Mouse (Mus musculus) heart, postnatal 36 days (tissue): ENCODE results near the gene Gm20388. TPM values are rescaled to one million over a fixed set of nuclear protein-coding genes. Genes with fewer than 3 reads are reported as not detected.

Experiments used
- DNase-seq, 2 experiments: peaks; one replicate each; pipeline ENCODE4 v3.0.0; 2021 to 2022
- intact Hi-C: fragments of 180-260 bp; cut with DNase I; formaldehyde crosslinking; loops from one replicate; pipeline ENCODE4 v1.15.1; 2025
- total RNA-seq, 2 experiments: library from RNA; stranded (reverse); gene quantifications; 2 replicates each; pipeline ENCODE4 v1.2.3; 2021

The Gm20388 gene
- total RNA-seq, 2 experiments from 2014 or later, result 3.5 to 4.9 TPM

- intact Hi-C loops, result loop anchor here (1.0 to 2.0 kb wide), 2 partner anchors 82 to 139 kb away; no protein-coding TSS in a partner anchor
- peak; percentile 76 to 85 for DNase-seq
These were observed 1774.8 kb downstream of the Gm20388 start for GRCm38 (mm10) chr8:121685419-121685818.

- intact Hi-C loops, result no loop called here
- DNase-seq, result no peak
These were observed 1777.0 kb downstream of the Gm20388 start for GRCm38 (mm10) chr8:121687455-121688161.

GRCm38 (mm10) chr8:121688496-121688895 lies 1777.9 kb downstream of the Gm20388 start:
- intact Hi-C loops, result no loop called here
- no peak for DNase-seq

GRCm38 (mm10) chr8:121694453-121694852 lies 1783.8 kb downstream of the Gm20388 start:
- intact Hi-C loops, result no loop called here
- peak in 1 of 2 experiments; percentile 67 for DNase-seq

GRCm38 (mm10) chr8:121695585-121696184 lies 1785.0 kb downstream of the Gm20388 start:
- peak; percentile 71 for DNase-seq
- intact Hi-C loops, result no loop called here

DNA sequence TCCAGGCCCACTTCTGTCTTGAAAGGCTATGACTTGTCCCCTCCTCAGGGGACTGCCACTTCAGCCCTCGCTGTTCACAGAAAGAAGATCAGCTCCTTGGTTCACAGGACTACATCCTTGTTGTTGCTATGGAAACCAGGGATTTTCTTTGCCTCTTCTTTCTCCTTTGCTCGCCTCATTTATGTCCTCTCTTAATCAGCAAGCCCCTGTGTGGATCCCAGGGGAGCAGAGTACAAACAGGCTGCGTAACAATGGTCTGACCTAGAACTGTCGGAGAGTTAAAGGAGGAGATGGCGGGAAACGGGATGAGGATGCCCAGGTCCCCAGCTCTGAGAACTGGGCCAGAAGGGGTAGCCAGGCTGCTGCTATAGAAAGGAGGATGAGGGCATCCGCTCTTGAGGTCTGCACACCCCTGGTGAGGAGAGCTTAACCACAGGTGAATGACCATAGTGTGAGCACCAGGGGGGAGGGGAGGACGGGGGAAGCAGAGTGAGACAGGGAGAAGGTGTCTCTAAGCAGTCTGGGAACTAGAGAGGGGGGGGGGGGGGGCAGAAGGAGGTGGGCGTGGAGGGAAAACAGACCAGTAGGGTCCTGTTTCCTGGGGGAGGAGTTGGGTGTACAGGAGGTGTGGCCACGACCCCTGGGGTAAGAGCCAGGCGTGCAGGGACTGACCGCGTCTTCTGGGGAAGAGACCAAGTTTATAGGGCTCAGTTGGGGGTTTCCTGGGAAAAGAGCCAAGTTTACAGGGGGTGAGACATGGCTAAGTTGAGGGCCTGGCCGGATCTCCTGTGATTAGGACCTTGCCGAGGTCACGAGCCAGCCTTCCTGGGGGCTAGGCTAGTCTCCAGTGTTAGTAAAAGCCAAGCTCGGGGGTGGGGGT lies 1787.3 kb downstream of the Gm20388 start:
- no peak for DNase-seq
- intact Hi-C loops, result no loop called here

GRCm38 (mm10) chr8:121698615-121699101 lies 1788.0 kb downstream of the Gm20388 start:
- DNase-seq, result no peak
- intact Hi-C loops, result no loop called here

GRCm38 (mm10) chr8:121699936-121700335 lies 1789.3 kb downstream of the Gm20388 start:
- DNase-seq, result no peak
- intact Hi-C loops, result no loop called here

- intact Hi-C loops, result no loop called here
- no peak for DNase-seq
These were observed 1794.5 kb downstream of the Gm20388 start for GRCm38 (mm10) chr8:121705174-121705573.

DNA sequence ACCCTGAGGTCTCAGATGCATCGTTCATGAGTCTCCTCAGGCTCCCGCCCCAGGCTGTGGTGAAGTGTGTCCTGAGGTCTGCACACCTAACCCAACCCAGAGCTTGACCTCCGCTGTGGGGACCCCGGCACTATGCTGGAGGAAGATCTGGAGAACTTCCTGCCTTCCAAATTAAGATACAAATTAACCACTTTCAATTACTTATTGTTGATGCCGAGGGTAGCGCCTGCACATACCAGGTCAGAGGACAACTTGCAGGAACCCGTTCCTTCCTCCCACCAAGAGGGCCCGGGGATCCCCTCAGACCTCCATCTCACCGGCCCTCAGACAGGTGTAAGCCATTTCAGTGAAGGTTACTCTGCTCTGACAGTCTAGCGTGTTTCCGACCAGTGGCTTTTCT lies 1796.3 kb downstream of the Gm20388 start:
- intact Hi-C loops, result no loop called here
- DNase-seq, result no peak

- DNase-seq, result no peak
- intact Hi-C loops, result no loop called here
These were observed 1797.8 kb downstream of the Gm20388 start for GRCm38 (mm10) chr8:121708406-121708805.

DNA sequence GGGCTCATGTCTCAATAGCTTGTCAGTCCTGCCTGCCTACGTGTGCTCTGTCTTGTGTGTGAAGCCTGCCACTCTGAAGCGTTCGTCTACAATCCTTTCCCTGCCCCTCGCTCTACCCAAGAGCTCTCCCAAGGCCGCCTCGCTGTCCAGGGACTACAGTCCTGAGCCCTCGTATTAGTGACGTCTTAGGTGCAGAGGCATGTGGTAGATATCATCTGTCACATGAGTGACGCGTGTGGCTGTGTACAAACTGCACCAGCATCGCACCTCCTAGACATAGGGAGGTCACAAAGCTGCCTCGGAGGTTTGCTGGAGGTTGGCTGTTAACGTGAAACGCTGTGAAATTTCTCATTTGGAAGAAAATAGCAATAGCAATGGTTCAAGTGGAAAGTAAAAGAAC lies 1806.9 kb downstream of the Gm20388 start:
- no peak for DNase-seq
- intact Hi-C loops, result loop anchor here (5.0 kb wide), 1 partner anchor 115 kb away; no protein-coding TSS in a partner anchor

DNA sequence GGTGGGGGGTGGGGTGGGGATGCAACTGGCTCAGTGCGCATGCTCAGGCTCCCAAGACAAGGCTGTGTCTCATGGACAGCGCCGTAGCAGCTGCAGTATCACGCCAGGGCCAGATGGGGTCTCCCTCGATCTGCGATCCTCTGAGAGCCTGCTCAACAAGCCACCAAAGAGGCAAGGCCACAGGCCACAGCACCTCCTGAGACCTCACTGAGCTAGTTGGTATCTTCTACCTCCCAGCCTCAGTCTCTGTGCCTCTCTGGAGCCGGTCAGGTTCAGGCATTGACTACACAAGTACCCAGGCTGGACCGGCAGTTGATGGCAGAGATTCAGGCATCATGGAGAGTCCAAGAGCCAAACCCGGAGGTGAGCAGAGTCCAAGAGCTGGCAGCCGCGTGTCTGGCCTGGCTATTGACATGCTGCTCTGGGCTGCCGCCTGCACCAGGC lies 1807.4 kb downstream of the Gm20388 start:
- intact Hi-C loops, result loop anchor here (5.0 kb wide), 1 partner anchor 114 kb away; no protein-coding TSS in a partner anchor
- peak; percentile 68 to 73 for DNase-seq

DNA sequence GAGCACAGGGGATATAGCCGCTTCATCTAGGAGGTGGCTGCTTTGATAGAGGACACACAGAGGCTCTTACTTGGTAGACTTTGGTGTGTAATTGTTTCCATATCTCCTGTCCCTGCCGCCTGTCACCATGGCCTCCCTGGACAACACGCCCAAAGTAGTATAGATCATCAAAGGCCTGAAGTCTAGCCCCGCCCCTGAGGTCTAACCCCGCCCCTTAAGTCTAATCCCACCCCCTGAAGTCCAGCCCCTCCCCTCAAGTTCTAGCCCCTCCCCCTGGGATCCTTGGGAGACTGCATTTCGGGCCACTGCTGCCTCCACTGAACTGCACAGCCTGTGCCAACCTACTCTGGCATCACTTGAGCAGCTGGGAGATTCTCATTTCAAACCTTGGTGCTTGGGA lies 1808.3 kb downstream of the Gm20388 start:
- no peak for DNase-seq
- intact Hi-C loops, result loop anchor here (5.0 kb wide), 1 partner anchor 113 kb away; no protein-coding TSS in a partner anchor

DNA sequence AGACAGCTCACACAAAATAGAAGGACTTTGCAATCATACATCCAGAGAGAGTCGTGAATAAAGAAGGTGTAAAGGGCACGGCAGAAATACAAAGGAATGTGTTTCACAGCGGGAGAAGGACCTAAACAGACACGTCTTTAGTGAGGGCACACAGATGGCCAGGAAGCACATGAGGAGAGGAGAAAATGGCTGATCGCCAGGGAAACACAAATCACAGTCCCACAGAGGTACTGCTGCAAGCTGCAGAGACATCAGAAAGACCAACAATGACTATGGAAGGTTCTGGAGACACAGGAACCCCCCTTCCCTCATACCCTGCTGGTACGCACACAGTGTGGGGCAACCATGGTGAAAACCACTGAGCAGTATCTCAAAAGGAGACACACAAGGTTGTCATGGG lies 1810.4 kb downstream of the Gm20388 start:
- intact Hi-C loops, result no loop called here
- no peak for DNase-seq

DNA sequence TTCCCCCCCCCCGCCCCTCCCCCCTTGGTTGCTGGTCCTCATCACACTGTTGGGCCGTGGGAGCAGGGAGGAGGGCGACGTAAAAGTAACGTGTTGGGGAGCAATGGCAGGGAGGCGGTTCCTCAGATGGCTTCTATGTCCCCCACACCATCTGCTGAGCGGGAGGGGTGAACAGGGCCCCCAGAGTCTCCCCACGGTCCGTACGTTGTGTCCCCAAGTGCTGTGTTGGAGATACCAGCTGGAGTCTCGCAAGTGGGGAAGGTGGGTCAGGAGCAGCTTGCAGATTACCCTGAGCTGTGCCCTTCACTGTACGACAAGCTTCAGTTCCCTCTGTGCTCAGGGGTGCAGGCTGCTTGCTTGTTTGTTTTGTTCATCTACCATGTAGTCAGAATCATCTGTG lies 1813.2 kb downstream of the Gm20388 start:
- DNase-seq, result no peak
- intact Hi-C loops, result no loop called here

DNA sequence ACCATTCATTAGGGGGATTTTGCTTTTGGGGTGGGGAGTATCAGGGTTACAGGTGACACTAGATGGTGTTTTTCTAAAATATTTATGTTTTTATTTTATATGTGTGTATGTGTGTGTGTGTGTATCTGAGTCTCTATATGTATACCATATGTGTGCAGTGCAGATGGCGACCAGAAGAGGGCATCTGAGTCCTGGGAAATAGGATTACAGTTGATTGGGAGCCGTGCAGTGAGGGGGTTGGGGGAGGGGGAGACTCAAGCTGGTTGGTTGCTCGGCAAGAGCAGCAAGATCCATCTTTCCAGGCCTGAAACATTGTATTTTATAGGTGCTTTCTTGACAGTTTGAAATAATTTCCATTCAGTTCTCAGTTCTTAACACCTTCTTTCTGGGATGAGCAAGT lies 1816.5 kb downstream of the Gm20388 start:
- intact Hi-C loops, result no loop called here

GRCm38 (mm10) chr8:121729323-121729722 lies 1818.7 kb downstream of the Gm20388 start, which contains the start of gene Jph3:
TSS of gene Jph3 (plus strand) at chr8:121729623.
- no peak for DNase-seq
- intact Hi-C loops, result no loop called here

More for the DNA sequence above, 1816.5 kb downstream of the Gm20388 start:
- DNase-seq, result no peak

DNA sequence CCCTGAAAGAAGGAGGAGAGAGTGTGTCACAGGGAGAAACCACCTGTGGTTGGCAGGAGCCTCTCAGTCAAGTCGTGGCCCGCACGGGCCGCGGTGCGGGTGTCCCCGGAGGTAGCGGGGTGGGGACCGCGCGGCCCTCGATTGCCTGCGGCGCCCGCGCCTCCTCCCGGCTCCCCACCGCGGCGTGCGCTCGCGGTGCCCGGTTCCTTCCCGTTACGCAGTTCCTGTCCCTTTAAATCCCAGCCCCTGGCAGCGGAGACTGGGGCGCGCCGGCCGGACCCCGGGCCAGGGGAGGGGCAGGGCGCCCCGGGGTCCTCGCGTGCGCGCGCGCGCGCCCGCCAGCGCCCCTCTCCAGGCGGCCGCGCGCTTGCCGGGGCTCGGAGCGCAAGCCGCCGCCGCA lies 1819.1 kb downstream of the Gm20388 start:
- intact Hi-C loops, result no loop called here

DNA sequence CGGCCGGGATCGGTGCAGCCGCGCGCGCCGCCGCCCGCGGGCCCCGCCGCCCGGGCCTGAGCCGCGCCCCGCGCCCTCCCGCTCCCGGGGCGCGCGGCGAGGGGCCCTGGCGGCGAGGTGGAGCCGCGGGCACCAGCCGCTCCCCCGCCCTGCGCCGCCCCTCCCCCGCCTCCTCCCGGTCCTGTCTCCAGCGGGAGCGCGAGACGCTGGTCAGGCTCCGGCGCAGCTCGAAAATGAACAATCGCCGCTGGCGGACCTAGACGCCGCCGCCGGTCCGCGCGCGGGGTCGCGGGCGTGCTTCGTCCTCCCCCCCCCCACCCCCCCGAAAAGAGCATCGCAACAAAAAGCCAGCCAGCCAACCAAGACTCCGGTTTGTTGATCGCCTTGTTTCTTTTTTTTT lies 1819.5 kb downstream of the Gm20388 start:
- intact Hi-C loops, result no loop called here
- DNase-seq, result no peak

More for the DNA sequence above, 1819.1 kb downstream of the Gm20388 start:
- no peak for DNase-seq

GRCm38 (mm10) chr8:121730646-121731045 lies 1820.0 kb downstream of the Gm20388 start:
- intact Hi-C loops, result no loop called here
- DNase-seq, result no peak
